Mouse (Mus musculus): ENCODE measurements around the gene Clcnka. TPM values are rescaled to one million over a fixed set of nuclear protein-coding genes. Genes with fewer than 3 reads are reported as not detected.

Clcnka gene
- polyA plus RNA-seq, 1 experiment from 2014 or later, result 0.12 TPM

- TF ChIP-seq CTCF (IDR thresholded peaks at IDR 0.05), result no peak
- DNase-seq (ENCODE audit: low read depth, low spot score) (no peak), ATAC-seq (no peak)
- H3K27me3 ChIP-seq, result no peaks in the 10 kb centered on the region
- ChIA-PET CTCF (interaction anchor here (1.4 to 1.7 kb wide), 2 partner anchors 10 to 16 kb away, joined by 3 to 4 read pairs; no protein-coding TSS in a partner anchor), POLR2A (no interaction called here)
- in situ Hi-C loops (cut with MboI; ENCODE audit: low pct_unique_long_range_greater_than_20kb), result no loop called here
Measured at GRCm38 (mm10) chr4:141421423-141421822, 22.9 kb upstream of the Clcnka start.

- no peak for TF ChIP-seq CTCF (IDR thresholded peaks at IDR 0.05)
- POLR2A ChIA-PET, result no interaction called here
- DNase-seq (ENCODE audit: low read depth, low spot score) (no peak), ATAC-seq (no peak)
- in situ Hi-C loops (cut with MboI; ENCODE audit: low pct_unique_long_range_greater_than_20kb), result no loop called here
- CTCF ChIA-PET, result interaction anchor here (1.4 to 1.7 kb wide), 2 partner anchors 10 to 16 kb away, joined by 3 to 4 read pairs; no protein-coding TSS in a partner anchor
- H3K27me3 ChIP-seq, result no peaks in the 10 kb centered on the region
Measured at GRCm38 (mm10) chr4:141420886-141421285, 22.4 kb upstream of the Clcnka start.

- no peak for DNase-seq (ENCODE audit: low read depth, low spot score)
- no peak for ATAC-seq
- CTCF ChIA-PET, result interaction anchor here (1.4 to 1.7 kb wide), 2 partner anchors 11 to 15 kb away, joined by 3 to 4 read pairs; no protein-coding TSS in a partner anchor
- in situ Hi-C loops (cut with MboI; ENCODE audit: low pct_unique_long_range_greater_than_20kb), result no loop called here
- POLR2A ChIA-PET, result no interaction called here
- TF ChIP-seq CTCF (IDR thresholded peaks at IDR 0.05), result no peak
- H3K27me3 ChIP-seq, result no peaks in the 10 kb centered on the region
Measured at GRCm38 (mm10) chr4:141420192-141420829, 21.8 kb upstream of the Clcnka start, which contains the start of gene Hspb7. TSS of gene Hspb7 (plus strand) at chr4:141420779.

- no peak for TF ChIP-seq CTCF (IDR thresholded peaks at IDR 0.05)
- H3K27me3 ChIP-seq, result no peaks in the 10 kb centered on the region
- ChIA-PET CTCF (no interaction called here), POLR2A (no interaction called here)
- in situ Hi-C loops (cut with MboI; ENCODE audit: low pct_unique_long_range_greater_than_20kb), result no loop called here
- ATAC-seq, result no peak
- DNase-seq (ENCODE audit: low read depth, low spot score), result no peak
Measured at GRCm38 (mm10) chr4:141419398-141420191, 21.1 kb upstream of the Clcnka start.

- POLR2A ChIA-PET, result no interaction called here
- CTCF ChIA-PET, result interaction anchor here (0.8 to 1.3 kb wide), 2 partner anchors 9 to 14 kb away, joined by 3 to 4 read pairs; no protein-coding TSS in a partner anchor
- H3K27me3 ChIP-seq, result no peaks in the 10 kb centered on the region
- in situ Hi-C loops (cut with MboI; ENCODE audit: low pct_unique_long_range_greater_than_20kb), result no loop called here
- ATAC-seq, result no peak
- TF ChIP-seq CTCF (IDR thresholded peaks at IDR 0.05), result no peak
- DNase-seq (ENCODE audit: low read depth, low spot score), result no peak
Measured at GRCm38 (mm10) chr4:141415924-141416323, 17.4 kb upstream of the Clcnka start, which contains the start of gene Clcnkb. TSS of gene Clcnkb (minus strand) at chr4:141416014.

- ATAC-seq, result no peak
- no peak for TF ChIP-seq CTCF (IDR thresholded peaks at IDR 0.05)
Measured at GRCm38 (mm10) chr4:141411430-141411992, 13.0 kb upstream of the Clcnka start.

GRCm38 (mm10) chr4:141408577-141408976, 10.1 kb upstream of the Clcnka start:
- in situ Hi-C loops (cut with MboI; ENCODE audit: low pct_unique_long_range_greater_than_20kb), result loop anchor here (5.0 to 10.0 kb wide), 2 partner anchors 66 to 159 kb away; no protein-coding TSS in a partner anchor
- ChIA-PET POLR2A (no interaction called here), CTCF (no interaction called here)
- ATAC-seq (no peak), DNase-seq (ENCODE audit: low read depth, low spot score) (no peak)
- H3K27me3 ChIP-seq, result no peaks in the 10 kb centered on the region
- no peak for TF ChIP-seq CTCF (IDR thresholded peaks at IDR 0.05)

More at GRCm38 (mm10) chr4:141411430-141411992, 13.0 kb upstream of the Clcnka start:
- ChIA-PET CTCF (no interaction called here), POLR2A (no interaction called here)
- no peaks in the 10 kb centered on the region for H3K27me3 ChIP-seq
- in situ Hi-C loops (cut with MboI; ENCODE audit: low pct_unique_long_range_greater_than_20kb), result no loop called here
- no peak for DNase-seq (ENCODE audit: low read depth, low spot score)

- in situ Hi-C loops (cut with MboI; ENCODE audit: low pct_unique_long_range_greater_than_20kb), result loop anchor here (5.0 to 10.0 kb wide), 2 partner anchors 68 to 161 kb away; no protein-coding TSS in a partner anchor
- DNase-seq (ENCODE audit: low read depth, low spot score) (peak; percentile 54), ATAC-seq (peak; percentile 75)
- no peaks in the 10 kb centered on the region for H3K27me3 ChIP-seq
- POLR2A ChIA-PET, result interaction anchor here (0.6 to 2.9 kb wide), 4 partner anchors 19 to 162 kb away, joined by 3 to 16 read pairs (median 3); no protein-coding TSS in a partner anchor
- CTCF ChIA-PET, result interaction anchor here (0.9 to 5.7 kb wide), 9 partner anchors 9 to 168 kb away, joined by 3 to 134 read pairs (median 3); partner anchors contain the start of gene Clcnkb
- no peak for TF ChIP-seq CTCF (IDR thresholded peaks at IDR 0.05)
Measured at GRCm38 (mm10) chr4:141406516-141407299, 8.2 kb upstream of the Clcnka start.

- in situ Hi-C loops (cut with MboI; ENCODE audit: low pct_unique_long_range_greater_than_20kb), result loop anchor here (5.0 to 10.0 kb wide), 2 partner anchors 70 to 162 kb away; no protein-coding TSS in a partner anchor
- ChIA-PET CTCF (interaction anchor here (1.0 to 5.7 kb wide), 10 partner anchors 16 to 187 kb away, joined by 3 to 134 read pairs (median 3); partner anchors contain the start of genes Hspb7 and Zbtb17), POLR2A (interaction anchor here (0.6 to 2.9 kb wide), 5 partner anchors 20 to 127 kb away, joined by 3 to 16 read pairs (median 3); no protein-coding TSS in a partner anchor)
- no peak for DNase-seq (ENCODE audit: low read depth, low spot score)
- no peak for TF ChIP-seq CTCF (IDR thresholded peaks at IDR 0.05)
- ATAC-seq, result no peak
- H3K27me3 ChIP-seq, result no peaks in the 10 kb centered on the region
Measured at GRCm38 (mm10) chr4:141405314-141405622, 6.7 kb upstream of the Clcnka start.
